Mouse (Mus musculus) ES-CJ7 (cell line): ENCODE data around the gene Tcte1.

Experiments
- DNase-seq: peaks from one replicate; pipeline ENCODE4 v3.0.0; 2011; ENCODE audit warnings: low read depth, low spot score

Tcte1 gene

DNA sequence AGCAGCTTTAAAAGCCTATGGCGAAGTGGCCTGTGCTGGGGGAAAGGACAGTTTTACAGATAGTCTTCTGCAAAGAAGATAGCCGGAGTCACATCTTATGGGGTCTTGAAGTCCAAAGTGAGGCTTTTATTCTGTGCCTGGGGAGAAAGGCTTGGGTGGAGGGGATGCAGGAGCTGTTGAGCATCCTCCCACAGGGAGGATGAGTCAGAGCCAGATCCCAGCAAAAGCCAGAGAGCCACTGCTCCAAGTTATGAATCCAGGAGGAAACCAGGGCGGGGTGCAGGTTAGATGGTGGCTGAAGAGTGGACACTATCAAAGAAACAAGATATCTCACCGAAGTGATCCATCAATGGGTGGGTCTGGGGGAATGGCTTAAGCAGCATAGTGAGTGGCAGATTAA, 11.5 kb upstream of the Tcte1 start:
- DNase-seq, result no peak

DNA sequence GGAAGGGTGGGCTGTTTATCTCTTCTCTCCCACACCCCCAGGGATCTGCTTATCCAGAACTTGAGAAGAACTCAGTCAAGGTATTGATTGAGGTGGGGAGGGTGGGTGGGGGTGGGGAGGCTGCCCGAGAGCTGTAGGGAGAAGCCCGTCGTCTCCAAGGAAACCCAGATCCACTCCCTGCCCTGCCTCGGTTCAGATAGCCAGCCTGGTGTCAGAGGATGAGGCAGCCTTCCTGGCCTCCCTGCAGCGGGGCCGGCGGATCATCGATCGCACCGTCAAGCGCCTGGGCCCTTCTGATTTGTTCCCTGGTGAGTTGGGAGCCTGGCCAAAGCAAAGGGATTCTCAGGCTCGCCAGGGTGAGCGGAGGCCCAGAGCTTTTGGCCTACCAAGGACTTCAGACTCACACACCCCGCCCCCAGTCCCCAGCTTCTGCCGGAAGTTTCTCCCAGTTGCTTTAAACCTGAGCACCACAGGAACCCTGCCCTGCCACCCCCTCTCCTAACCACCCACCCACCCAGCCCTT, 8.0 kb upstream of the Tcte1 start:
- DNase-seq, result peak; percentile 41

DNA sequence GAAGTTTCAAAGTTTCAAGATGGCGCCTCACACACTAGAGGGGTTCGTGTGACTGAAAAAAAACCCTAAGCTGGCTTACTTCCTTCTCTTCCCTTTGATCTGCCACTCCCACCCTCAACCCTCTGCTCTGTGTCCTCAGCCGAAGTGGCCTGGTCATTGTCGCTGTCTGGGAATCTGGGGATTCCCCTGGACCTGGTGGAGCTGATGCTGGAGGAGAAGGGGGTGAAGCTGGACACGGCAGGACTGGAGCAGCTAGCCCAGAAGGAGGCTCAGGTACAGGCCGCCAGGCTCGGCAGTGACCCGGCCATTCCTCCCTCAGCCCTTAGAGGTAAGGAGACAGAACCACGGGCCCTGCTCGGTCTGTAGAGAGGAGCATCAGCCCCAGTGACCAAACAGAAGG, 7.4 kb upstream of the Tcte1 start:
- DNase-seq, result no peak

DNA sequence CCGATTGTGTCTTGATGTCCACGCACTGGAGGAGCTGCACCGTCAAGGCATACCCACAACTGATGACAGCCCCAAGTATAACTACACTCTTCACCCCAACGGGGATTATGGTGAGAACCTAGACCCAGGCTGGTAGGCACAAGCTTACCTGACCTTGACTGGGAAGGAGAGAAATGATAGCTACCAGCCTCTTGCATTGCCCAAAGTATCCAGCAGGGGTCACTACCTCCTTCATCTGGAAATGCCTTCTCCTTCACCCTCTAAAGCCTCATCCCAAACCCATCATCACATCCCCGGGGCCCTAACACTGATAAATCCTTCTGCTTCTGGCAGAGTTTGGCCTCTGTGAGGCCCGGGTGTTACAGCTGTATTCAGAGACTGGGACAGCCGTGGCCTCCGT, 6.7 kb upstream of the Tcte1 start:
- DNase-seq, result peak; percentile 87

DNA sequence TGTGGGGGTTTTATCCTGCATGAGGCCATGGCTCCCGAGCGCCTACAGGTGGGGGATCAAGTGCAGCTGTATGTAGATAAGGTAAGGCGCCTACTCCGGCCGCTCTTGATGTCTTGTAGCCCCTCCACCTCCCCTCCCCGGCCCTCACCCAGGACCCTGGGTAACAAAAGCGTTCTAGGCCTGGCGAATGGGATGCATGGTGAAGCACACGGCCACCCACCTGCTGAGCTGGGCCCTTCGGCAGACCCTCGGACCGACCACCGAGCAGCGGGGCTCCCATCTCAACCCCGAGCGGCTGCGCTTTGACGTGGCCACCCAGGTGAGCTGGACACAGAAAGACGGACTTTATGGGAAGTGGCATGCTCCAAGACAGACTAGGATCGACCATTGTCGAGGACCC, 6.1 kb upstream of the Tcte1 start:
- DNase-seq, result no peak

DNA sequence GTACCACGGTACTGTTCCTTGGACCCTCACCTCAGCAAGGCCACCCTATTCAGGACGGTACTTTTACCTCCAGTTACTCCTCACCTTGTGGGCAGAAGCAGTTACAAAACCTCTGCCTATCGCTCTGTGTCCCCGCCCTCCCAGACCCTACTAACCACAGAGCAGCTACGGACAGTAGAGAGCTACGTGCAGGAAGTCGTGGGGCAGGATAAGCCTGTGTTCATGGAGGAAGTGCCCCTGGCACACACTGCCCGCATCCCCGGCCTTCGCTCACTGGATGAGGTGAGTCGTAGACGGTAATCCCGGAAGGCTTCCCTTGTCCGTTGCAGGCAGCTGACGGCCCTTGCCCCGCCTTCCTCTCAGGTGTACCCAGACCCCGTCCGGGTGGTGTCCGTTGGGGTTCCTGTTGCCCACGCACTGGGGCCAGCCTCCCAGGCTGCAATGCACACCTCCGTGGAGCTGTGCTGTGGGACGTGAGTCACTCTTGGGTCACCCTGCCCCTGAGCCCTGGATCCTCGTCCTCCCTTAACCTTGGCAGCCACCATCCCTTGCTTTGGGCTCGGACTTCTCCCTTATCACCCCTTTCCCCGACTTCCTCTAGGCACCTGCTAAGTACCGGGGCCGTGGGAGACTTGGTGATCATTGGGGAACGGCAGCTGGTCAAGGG, 5.6 kb upstream of the Tcte1 start:
- no peak for DNase-seq

DNA sequence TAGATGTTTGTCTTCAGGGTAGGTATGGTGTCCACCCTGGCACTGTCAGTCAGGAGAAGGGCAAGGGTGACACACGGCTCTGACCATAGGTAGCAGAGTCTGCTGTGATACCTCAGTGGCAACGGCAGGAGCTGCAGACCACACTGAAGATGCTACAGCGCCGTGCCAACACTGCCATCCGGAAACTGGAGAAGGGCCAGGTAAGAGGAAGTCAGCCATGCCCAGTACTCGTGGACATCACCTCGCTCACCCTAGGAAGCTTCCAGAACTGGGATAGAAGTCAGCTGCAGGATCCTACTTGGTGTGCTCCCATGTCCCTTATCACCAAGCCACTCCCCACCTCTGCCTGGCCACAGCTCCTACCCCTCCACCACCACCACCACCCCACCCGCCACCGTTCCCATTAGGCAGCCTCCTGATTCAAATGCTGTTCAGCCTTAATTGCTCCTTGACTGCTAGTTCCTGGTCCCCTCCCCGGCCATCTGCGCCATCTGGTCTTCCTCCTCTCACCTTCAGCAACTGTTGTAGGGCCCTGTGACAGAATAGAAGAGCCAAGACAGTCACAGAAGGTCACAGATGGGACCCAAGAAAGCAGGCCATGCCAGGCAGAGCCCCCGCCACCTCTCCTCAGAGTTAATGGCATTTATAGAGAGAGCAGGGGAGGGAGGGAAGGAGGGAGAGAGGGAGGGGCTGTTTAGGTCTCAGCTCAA, 4.3 kb upstream of the Tcte1 start:
- no peak for DNase-seq

DNA sequence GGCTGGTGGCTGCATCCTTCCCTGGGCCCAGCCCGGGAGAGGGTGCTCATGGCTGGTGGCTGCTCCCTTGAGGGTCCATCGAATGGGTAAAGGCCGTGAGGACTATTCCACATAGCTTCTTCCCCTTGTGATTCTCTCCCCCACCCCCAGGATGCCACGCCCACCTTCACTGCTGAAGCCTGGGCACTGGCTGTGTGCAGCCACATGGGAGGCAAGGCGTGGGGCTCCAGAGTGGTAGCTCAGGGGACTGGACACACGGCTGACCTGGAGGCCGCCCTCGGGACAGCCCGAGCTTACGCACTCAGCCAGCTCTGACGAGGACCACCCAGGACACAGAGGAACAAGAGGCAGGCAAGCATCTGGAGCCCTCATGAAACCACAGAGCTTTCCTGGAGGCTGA, 3.1 kb upstream of the Tcte1 start:
- no peak for DNase-seq

DNA sequence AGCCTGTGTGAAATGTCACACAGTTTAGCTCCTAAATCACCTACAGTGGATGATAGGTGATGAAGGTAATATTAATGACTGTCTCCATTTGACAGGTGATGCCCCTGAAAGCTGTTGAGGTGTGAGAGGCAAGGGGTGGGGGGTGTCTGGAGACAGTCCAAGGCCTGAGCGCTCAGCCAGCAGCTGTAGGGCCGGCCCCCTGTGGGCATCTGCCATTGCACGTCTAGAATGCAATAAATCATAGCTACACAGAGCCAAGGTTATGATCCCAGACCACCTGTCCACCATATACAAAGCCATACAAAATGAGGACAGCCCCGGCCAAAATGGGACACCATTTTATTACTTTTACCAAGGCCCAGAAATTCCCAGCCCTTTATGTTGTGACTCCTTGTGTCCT, 1.7 kb downstream of the Tcte1 start:
- no peak for DNase-seq

DNA sequence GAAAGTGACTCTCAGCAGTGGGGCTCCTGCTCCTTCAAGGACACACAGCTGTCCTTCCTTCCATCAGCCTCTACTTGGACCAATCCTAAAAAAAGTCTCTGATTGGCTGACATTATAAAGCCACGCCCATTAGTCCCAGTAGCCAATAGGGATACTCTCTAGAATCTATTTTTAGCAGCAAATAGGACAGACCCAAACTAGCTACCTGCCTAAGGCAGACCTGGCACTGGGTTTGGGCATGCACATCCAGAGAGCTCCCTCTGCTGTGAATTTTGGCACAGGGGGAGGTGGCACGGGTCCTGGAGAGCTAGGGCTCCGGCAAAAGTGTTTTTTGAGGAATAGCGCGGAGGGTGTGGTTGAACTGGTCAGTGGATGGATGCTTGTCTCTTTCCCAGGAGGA, 3.3 kb downstream of the Tcte1 start:
- DNase-seq, result peak; percentile 89

DNA sequence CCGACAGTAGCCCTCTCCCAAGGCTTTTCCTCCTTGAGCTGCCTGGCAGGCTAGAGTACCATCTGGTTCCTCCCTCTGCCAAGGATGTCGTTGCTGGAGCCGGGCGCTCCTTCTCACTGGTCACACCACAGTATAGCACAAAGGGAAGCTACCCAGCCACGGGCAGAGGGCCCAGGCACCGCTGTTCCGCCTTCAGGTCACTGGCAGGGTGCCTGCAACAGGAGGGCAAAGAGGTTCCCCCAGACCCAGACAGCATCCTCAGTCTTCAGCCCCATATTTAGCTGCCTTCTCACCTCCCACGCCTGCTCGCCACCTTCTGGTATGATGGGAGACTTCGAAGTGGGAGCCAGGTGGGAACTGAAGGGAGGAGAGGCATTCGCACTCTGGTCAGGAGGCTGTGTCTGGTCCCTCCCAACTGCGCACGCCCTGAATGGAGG, 7.1 kb downstream of the Tcte1 start:
- DNase-seq, result peak; percentile 56

DNA sequence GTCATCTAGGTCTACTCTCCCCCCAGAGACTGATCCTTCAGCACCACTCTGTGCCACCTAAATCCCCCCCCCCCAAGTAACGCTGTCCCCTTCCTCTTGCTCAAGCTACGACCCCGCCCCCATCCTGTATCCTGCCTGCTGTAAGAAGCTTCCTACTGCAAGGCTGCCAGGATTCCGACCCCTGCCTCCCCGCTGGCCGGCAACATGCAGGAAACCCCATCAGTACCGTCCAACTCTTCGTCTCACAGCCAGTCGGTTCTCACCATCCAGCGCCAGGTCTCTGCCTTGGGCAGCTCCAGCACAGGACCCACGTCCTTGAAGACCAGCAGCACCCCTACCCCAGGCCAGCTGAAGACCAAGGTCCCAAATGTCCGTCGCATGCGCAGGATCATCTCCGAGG, 9.7 kb downstream of the Tcte1 start:
- DNase-seq, result no peak

DNA sequence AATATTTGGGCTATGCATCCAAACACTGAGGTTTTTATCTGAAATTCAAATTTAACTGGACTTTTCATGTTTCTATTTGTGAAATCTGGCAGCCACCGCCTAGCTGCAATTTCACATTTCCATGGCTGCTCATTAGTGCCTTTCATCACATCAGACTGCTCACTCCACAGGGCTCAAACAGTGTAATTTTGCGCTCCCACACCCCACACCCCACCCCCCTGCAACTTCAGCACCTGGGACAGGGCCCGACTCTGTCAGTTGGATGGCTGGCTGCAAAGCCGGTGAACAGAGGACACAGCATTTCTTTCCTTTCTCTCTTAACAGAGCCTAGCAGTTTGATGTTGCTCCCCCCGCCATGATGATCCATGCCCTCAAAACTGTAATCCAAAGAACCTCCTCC, 13.0 kb downstream of the Tcte1 start:
- no peak for DNase-seq

DNA sequence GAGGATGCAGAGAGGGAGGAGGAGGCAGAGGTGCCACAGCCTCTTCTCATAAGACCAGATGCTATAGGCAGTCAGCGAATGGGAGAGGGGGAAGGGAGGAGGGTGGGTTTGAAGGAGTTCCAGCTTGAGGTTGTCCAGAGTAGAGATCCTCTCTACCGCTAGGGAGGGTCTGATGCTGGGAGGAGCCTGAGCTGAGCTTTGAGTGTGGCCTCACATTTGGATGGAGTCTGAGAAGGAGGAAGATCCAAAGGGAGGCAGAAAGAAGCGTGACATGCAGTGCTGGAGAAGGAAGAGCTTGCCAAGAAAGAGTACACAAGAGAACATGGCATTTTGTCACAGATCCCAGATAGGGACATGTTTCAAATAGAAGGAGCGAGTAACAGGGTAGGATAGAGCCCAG, 15.2 kb downstream of the Tcte1 start:
- DNase-seq, result no peak

DNA sequence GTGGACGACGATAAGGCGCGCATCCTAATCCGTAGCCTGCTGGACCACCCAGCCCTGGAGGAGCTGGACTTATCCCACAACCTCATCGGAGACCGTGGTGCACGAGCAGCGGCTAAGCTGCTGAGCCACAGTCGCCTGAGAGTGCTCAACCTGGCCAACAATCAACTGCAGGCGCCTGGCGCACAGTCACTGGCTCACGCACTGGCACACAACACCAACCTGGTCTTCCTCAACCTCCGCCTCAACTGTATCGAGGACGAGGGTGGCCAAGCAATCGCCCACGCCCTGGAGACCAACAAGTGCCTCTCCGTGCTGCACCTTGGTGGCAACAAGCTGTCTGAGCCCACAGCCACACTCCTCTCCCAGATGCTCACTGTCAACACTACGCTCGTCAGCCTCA, 16.4 kb downstream of the Tcte1 start:
- no peak for DNase-seq

DNA sequence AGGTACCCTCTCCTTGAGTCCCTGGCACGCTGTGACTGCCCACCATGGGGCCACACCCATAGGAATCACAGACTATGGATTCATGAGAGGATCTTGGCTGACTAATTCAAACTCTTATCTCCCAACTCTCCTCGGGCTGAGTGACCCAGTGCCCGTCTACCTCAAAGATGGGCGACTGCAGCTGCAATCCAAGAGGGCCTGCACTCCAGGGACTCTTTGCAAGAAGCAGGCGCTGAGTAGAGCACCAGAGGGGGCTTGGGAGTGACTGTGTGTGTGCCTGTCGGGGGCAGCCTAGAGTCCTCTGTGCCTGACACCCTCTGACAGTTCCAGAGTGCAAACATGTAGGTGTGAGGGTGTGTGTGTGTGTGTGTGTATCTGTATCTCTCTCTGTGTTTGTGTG, 18.9 kb downstream of the Tcte1 start:
- no peak for DNase-seq

DNA sequence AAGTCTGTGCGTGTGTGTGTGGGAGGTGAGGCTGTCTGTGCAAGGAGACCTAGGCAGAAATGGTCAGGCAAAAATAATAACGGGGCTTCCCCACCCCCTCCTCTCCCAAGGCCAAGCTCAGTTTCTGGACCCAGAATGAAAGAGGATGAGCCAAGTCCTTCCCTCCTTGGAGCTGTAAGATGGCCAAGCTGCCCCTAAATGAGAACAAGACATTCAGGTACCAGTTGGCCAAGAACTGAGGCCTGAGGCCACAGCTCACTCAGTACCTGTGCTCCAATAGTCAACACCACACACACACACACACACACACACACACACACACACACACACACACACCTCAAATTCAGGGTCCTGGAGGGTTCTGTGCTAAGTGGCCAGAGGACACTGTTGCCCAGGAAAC, 19.5 kb downstream of the Tcte1 start:
- DNase-seq, result no peak

DNA sequence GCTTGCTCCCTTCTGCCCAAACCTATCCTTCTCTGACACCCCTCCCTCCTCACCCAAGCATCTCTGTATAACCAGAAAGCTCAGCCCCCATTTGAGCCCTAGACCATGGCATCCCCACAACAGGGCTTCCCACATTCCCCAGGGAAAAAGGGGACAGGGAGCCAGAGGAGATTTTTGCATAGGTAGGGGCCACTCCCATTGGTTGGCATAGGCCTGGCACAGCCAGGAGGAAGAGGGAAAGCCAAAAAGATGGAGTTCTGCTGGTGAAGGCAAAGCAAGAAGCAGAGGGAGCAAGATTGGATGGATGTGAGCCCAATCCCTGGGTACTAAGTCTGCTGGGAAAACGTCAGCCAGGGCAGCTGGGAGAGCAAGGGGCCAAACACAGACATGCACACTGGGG, 19.9 kb downstream of the Tcte1 start:
- DNase-seq, result no peak

DNA sequence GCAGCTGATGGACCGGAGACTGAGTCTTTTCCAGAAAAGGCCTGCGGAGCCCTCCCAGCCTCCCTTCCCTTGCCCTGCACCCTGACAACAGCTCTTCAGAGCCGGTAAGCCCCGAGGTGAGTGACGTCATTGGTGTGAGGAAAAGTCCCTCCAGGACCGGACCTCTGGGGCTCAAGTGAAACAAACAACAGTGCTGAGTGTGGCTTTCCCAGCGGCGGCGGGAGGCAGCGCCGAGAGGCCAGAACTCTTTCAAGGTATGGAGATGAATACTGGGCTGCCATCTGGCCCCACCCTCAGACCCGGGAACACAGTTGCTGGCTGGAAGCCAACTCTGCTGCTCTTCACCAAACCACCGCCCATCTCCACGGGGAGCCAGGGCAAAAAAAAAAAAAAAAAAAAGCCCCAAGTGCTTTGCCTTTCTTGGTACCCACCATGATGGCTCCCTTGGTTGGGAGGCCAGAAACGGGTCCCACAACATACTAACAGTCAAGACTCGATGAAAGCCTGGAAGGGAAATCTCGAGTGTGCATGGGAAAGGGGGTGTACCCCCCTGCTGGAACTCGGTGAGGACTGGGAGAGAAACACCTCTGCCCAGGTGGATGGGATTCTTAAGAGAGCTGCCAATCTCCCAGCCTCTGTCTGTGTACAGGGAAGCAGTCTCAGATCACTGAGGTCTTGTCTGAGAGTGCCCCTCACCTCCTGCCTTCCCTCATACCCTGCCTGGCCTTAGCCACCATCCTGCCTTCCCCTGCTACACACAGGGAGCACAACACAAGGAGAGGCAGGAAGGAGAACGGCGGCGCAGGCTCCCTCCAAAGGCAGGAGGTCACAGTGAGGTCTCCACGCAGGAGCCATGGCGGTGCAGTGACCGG, 21.0 kb downstream of the Tcte1 start:
- peak; percentile 96 for DNase-seq

DNA sequence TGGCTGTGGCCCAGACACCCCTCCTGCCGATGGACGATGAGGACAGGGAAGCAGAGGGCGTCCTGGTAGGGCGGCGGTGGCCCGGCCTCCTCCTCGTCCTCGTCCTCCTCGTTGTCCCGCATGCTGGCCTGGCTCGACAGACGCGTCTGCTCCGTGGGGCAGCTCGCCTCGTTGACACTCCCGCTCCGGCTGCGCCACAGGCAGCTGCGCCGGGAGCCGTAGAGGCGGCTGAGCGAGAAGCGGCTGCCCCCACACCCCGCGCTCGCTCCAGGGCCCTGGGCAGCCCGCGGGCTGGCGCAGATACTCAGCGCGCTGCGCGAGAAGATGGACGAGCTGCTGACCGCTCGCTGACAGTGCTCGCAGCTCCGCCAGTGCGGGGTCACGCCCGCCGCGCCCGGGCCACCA, 21.6 kb downstream of the Tcte1 start:
- no peak for DNase-seq

DNA sequence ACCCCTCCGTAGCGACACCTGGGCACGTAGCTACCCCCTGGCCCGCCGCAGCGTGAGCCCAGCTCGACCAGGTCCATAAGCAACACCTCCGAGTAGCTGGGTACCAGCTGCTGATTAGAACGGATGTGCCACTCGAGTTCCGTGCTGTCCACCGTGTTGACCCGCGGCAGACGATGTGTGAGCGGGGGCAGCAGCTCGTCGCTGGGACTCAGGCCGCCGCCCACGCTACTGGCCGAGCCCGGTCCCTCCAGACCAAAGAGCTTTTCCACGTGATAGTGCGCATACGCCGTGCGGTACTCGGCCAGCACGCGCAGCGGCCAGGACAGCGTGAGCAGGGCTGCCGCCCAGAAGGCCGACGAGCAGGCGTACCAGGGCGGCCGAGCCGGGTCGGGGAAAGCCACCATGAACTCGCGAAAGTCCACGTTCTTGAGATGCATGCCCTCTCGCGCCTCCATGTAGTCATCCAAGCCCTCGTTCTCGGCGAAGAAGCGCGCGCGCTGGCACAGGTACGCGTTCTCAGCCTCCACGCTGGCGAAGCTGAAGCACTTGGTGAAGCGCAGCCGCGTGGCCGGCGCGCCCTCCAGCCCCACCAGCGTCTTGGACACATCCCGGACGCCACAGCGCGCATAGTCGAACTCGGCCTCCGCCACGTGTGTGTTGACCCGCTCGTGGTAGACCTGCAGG, 22.2 kb downstream of the Tcte1 start:
- peak; percentile 42 for DNase-seq

DNA sequence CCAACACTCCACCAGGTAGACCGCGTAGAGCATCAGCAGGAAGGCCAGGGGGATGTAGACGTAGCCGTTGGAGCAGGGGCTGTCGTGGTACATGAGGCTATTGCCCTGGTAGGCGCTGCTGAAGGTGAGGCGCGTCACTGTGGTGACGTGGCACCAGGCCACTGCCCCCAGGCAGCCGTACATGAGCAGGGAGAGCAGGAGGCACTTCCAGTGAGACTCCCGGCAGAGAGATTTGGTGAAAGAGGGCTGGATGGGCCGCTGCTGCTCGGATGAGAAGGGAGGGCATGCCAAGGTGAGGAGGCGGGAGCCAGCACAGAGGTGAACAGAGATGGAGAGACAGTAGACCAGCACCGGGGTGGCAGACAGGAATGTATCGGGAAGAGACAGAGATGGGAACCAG, 23.7 kb downstream of the Tcte1 start:
- DNase-seq, result no peak
